Mouse (Mus musculus) embryonic fibroblast, embryonic 13.5 days (primary cell): ENCODE measurements around the gene Olfr1357. TPM values are rescaled to one million over a fixed set of nuclear protein-coding genes. Genes with fewer than 3 reads are reported as not detected.

Experiments used
- H3K27ac ChIP-seq: 2 replicates; pipeline ENCODE4 v1.5.1; 2012; ENCODE audit warnings: low read length, control low read depth, inconsistent platforms; ENCODE audit not compliant: insufficient read depth
- H3K4me1 ChIP-seq: 2 replicates; pipeline ENCODE4 v1.6.1; 2011; ENCODE audit warnings: low read length; ENCODE audit not compliant: control insufficient read depth, insufficient read depth
- H3K4me3 ChIP-seq: 2 replicates; pipeline ENCODE4 v1.5.1; 2011; ENCODE audit warnings: mild to moderate bottlenecking, control low read depth, low read length; ENCODE audit not compliant: insufficient read depth
- CTCF ChIP-seq: IDR thresholded peaks from 2 replicates; pipeline ENCODE4 v1.5.1; 2011; ENCODE audit warnings: mild to moderate bottlenecking, control low read depth, low read length, moderate library complexity, borderline replicate concordance; ENCODE audit not compliant: insufficient read depth
- POLR2A ChIP-seq: IDR thresholded peaks from 2 replicates; pipeline ENCODE4 v1.6.1; 2011; ENCODE audit warnings: low read depth, mild to moderate bottlenecking, control low read depth, low read length, moderate library complexity
- polyA plus RNA-seq: library from polyadenylated mRNA; stranded (reverse); fragments of >200 nt; gene quantifications from 2 replicates; pipeline ENCODE4 v1.2.4, GENCODE M21; 2011; ENCODE audit warnings: low read depth; ENCODE audit not compliant: missing spikeins, insufficient read length

The Olfr1357 gene
- polyA plus RNA-seq, 1 experiment, result not detected

GRCm38 (mm10) chr10:78583939-78584338 is 33.9 kb downstream of the Olfr1357 start:
- Histone ChIP-seq H3K4me1 (no peaks in the 10 kb centered on the region), H3K27ac (no peak overlapping the region), H3K4me3 (no peak overlapping the region)
- TF ChIP-seq POLR2A (peak; percentile 25; the same call in 1 of the 2 replicates), CTCF (no peak)

DNA sequence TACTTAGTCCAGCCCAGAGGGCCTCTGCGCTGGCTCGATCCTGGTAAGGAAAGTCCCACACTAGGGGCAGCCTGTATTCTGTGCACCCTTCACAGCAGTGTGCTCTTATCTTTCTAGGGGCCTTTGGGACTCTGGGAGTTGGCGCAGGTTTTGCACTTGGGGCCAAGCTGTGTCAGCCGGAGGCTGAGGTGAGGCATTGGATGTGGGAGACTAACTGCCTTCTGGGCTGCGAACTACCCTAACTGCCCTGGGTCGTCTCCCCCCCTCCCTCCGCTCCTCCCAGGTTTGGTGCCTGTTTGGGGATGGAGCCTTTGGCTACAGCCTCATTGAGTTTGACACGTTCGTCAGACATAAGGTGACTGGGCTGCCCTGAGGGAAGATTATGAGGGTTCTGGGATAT is 34.5 kb downstream of the Olfr1357 start:
- no peak for TF ChIP-seq CTCF
- TF ChIP-seq POLR2A, result no peak; the same call in 1 of the 2 replicates
- Histone ChIP-seq H3K4me3 (no peak overlapping the region), H3K4me1 (no peaks in the 10 kb centered on the region), H3K27ac (no peak overlapping the region)

DNA sequence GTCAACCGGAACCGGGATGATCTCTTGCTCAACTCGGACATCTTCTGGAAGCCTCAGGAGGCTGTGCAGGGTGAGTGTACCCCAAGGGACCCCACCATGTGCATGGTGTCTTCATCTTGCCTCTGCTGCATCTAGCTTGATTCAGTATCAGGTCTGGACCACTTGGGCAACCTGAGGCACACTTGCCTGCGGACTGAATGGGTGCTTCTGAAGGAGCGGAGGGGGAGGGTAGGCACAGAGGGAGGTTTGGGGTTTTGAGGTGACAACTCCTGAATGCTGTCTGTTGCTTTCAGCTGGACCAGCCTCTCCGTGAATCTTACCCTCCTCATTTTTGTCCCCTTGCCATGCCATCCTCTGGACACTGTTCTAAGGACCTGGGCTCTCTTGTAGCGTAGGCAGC is 36.8 kb downstream of the Olfr1357 start:
- H3K4me3 ChIP-seq, result no peak overlapping the region
- no peak for TF ChIP-seq CTCF
- TF ChIP-seq POLR2A, result no peak
- no peak overlapping the region for H3K27ac ChIP-seq
- 0 out of 2 replicates have a peak, but pooled peaks cover 5% of the 10 kb centered on the region for H3K4me1 ChIP-seq

DNA sequence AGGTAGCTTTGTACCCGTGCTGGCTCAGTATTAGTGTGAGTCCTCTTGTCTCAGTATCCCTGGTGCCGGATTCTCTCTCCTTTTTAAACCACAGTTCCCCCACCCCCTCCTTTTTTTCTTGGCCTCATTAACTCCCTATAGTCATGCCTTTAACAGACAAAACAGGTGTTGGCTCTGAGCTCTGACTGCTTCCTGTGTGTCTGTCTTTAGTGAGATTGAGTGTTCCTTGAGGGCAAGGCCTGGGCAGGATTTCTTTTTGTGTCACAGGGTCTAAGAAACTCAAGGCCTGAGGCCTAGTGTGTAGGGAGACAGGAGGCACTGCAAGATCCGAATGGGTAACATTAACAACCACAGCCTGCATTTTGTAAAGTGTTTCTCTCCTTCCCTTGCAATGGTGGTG is 39.7 kb downstream of the Olfr1357 start:
- Histone ChIP-seq H3K4me3 (no peak overlapping the region), H3K4me1 (0 out of 2 replicates have a peak, but pooled peaks cover 5% of the 10 kb centered on the region), H3K27ac (no peak overlapping the region)
- no peak for TF ChIP-seq POLR2A
- TF ChIP-seq CTCF, result no peak

DNA sequence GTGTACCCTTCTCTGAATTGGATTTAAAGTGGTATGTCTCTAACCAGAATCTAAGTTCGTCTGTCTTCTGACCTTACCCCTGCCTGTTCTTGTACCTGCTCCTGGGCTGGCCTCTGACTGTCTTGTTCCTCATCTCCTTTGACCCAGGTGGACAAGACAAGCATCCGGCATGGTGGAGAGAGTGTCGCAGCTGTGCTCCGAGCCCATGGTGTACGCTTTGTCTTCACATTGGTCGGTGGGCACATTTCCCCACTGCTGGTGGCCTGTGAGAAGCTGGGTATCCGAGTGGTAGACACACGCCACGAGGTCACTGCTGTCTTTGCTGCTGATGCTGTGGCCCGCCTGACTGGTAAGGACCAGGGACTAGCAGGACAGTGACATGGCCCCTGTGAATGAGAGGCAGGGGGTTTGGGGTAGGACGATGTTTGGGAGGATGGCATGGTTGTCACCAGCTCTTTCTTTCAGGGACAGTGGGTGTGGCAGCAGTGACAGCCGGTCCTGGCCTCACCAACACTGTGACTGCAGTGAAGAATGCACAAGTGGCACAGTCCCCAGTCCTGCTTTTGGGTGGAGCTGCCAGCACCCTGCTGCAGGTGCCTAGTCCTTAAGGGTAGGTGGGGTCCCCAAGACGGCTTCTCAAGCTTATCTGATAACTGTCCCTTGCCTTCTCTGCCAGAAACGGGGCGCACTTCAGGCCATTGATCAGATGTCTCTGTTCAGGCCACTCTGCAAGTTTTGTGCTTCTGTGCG is 41.3 kb downstream of the Olfr1357 start:
- Histone ChIP-seq H3K4me1 (0 out of 2 replicates have a peak, but pooled peaks cover 5% of the 10 kb centered on the region), H3K27ac (no peak overlapping the region), H3K4me3 (no peak overlapping the region)
- TF ChIP-seq POLR2A, result no peak
- TF ChIP-seq CTCF, result no peak

DNA sequence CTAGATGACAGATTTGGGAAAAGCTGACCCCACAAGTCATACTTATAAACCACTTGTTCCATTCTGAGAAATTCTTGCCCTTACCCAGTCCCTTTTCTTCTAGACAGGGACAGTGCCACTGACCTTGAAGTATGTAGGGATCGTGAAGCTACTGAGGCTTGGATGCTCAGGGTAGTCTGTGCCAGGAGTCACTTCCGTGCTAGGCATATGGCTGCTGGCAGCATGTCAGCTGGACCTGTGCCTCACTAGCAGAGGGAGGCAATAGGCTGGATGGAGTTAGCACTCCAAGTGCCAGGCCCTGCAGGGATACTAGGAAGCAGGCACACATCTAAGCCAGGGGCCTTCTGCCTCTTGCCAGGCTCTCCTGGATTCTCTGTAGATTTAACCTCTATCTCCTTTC is 42.2 kb downstream of the Olfr1357 start:
- peak overlapping the region; percentile 70 for H3K4me3 ChIP-seq
- TF ChIP-seq POLR2A, result 0 out of 2 replicates have a peak, but pooled peaks have one; percentile 17
- no peak for TF ChIP-seq CTCF
- H3K4me1 ChIP-seq, result 0 out of 2 replicates have a peak, but pooled peaks cover 5% of the 10 kb centered on the region
- H3K27ac ChIP-seq, result peak overlapping the region; percentile 82

GRCm38 (mm10) chr10:78575105-78575632 is 42.7 kb downstream of the Olfr1357 start:
- Histone ChIP-seq H3K4me3 (peak overlapping the region; percentile 70), H3K4me1 (peaks cover 6% of the 10 kb centered on the region), H3K27ac (peak overlapping the region; percentile 82)
- no peak for TF ChIP-seq POLR2A
- no peak for TF ChIP-seq CTCF

DNA sequence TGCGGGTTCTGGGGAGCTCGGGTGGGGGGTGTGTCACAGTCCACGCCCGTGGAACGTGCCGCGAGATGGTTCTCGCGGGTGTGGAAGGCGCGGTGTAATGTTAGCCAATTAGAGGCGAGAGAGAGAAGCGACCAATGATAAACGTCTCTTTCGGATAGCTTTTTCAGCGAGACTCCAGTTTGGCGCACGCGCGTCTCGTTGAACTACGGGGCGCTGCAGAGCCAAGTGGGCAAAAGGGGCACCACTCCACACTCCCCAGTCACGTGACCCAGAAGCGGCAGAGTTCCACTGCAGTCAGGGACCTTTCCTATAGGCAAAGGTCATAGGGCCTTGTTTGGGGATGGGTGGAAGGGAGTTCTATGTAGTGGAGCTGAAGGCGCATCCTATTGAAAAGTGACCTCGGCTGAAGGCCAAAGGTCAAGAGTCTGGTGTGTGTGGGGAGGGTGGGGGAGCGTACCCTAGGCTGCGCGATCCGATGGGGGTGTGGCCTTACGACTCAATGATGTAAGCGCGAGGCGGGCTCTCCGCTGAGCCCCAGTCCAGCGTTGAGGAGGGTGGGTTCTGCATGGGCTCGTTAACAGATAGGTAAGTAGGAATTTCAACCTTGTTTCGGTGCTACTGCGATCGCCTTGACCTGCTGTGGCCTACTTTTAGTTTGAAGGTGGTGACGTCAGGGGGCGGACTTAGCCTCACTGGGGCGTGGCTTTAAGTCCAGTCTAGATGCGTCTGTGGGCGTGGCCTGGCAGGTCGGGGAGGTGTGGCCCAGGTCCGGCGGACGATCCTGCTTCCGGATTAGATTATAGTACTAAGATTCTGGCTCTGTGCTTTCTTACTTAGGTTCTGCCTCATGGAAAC is 43.4 kb downstream of the Olfr1357 start, which contains the start of gene Ilvbl:
Gene Ilvbl (plus strand): TSS at position 97 of the 855 bp plus-strand sequence.
- peak within 1 kb of the TSS; percentile 70 for H3K4me3 ChIP-seq
- H3K27ac ChIP-seq, result peak within 1 kb of the TSS; percentile 82
- H3K4me1 ChIP-seq, result peaks cover 9% of the 10 kb centered on the region
- TF ChIP-seq POLR2A, result peak; percentile 73
- TF ChIP-seq CTCF, result no peak

DNA sequence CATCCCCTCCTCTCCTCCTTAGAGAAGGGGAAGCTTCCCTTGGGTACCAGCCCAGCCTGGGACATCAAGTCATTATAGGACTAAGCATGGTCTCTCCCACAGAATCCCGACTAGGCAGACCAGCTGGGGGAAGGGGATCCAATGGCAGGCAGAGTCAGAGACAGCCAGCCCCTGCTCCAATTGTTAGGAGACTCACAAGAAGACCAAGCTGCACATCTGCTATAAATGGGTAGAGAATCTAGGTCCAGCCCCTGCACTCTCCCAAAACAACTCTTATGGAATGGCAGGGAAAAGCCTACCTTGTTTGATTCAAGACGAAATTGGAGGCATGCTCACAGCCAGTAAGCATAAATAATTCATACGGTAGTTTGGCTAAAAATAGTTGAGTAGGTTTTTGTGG is 44.6 kb downstream of the Olfr1357 start:
- peaks cover 9% of the 10 kb centered on the region for H3K4me1 ChIP-seq
- H3K27ac ChIP-seq, result no peak overlapping the region
- TF ChIP-seq POLR2A, result no peak
- no peak overlapping the region for H3K4me3 ChIP-seq

DNA sequence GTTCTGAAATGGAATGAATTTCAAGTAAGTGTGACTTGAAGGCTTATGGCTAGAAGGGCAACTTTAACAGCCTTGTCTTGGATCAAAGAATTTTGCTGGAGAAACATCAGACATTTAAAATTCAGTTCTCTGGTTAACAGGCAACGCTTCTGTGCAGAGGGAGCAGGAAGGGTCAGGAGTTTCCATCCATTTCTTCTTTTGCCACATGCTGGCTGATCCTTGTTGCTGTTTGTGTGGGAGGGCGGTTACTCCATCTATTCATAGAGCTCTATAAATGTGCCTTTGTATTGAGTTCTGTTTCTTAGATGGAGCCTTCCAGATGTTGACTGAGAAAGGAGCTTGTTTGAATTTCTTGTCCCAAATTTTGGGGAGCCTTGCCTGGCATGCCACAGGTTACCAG is 47.0 kb downstream of the Olfr1357 start:
- Histone ChIP-seq H3K4me3 (no peak overlapping the region), H3K27ac (no peak overlapping the region), H3K4me1 (peaks cover 4% of the 10 kb centered on the region)
- TF ChIP-seq CTCF (no peak), POLR2A (no peak)
